Mouse (Mus musculus) ES-Bruce4 (cell line): Measurements from ENCODE around the gene Fto. TPM values are rescaled to one million over a fixed set of nuclear protein-coding genes. Genes with fewer than 3 reads are reported as not detected.

Source experiments
- H3K27ac ChIP-seq: 2 replicates; pipeline ENCODE4 v1.5.1; 2012; ENCODE audit warnings: low read length, inconsistent platforms; ENCODE audit not compliant: insufficient read depth
- H3K27me3 ChIP-seq: 2 replicates; pipeline ENCODE4 v1.6.1; 2012; ENCODE audit warnings: mild to moderate bottlenecking, low read length, inconsistent platforms; ENCODE audit not compliant: control insufficient read depth, poor library complexity, insufficient read depth, severe bottlenecking
- H3K36me3 ChIP-seq: 2 replicates; pipeline ENCODE4 v1.6.1; 2012; ENCODE audit warnings: inconsistent platforms, mild to moderate bottlenecking, low read length, moderate library complexity; ENCODE audit not compliant: control insufficient read depth, poor library complexity, insufficient read depth, severe bottlenecking
- H3K4me1 ChIP-seq: one replicate; pipeline ENCODE4 v1.8.1; 2011; ENCODE audit warnings: low read length; ENCODE audit not compliant: control insufficient read depth, insufficient read depth
- H3K4me3 ChIP-seq: 2 replicates; pipeline ENCODE4 v1.5.1; 2011; ENCODE audit warnings: low read depth, mild to moderate bottlenecking, low read length
- H3K9ac ChIP-seq: 2 replicates; pipeline ENCODE4 v1.6.1; 2012; ENCODE audit warnings: low read depth, mild to moderate bottlenecking, inconsistent platforms; ENCODE audit not compliant: poor library complexity, severe bottlenecking
- H3K9me3 ChIP-seq: replicated peaks from 2 replicates; pipeline ENCODE4 v1.6.1; 2012; ENCODE audit warnings: mild to moderate bottlenecking, low read length, inconsistent platforms; ENCODE audit not compliant: control insufficient read depth, poor library complexity, insufficient read depth, severe bottlenecking
- CTCF ChIP-seq: IDR thresholded peaks from one replicate; pipeline ENCODE4 v1.8.1; 2011; ENCODE audit warnings: low read depth, low read length
- EP300 ChIP-seq: IDR thresholded peaks from 2 replicates; pipeline ENCODE4 v1.6.1; 2011; ENCODE audit warnings: low read depth, low read length; ENCODE audit not compliant: insufficient read depth
- POLR2A ChIP-seq: IDR thresholded peaks from one replicate; pipeline ENCODE4 v1.8.1; 2011; ENCODE audit warnings: low read length; ENCODE audit not compliant: insufficient read depth
- polyA plus RNA-seq: library from polyadenylated mRNA; stranded (reverse); fragments of >200 nt; gene quantifications from 2 replicates; pipeline ENCODE4 v1.2.4, GENCODE M21; 2011; ENCODE audit warnings: low read depth; ENCODE audit not compliant: missing spikeins, insufficient read depth, insufficient read length

The Fto gene
- polyA plus RNA-seq, 1 experiment, result 61.2 TPM

DNA sequence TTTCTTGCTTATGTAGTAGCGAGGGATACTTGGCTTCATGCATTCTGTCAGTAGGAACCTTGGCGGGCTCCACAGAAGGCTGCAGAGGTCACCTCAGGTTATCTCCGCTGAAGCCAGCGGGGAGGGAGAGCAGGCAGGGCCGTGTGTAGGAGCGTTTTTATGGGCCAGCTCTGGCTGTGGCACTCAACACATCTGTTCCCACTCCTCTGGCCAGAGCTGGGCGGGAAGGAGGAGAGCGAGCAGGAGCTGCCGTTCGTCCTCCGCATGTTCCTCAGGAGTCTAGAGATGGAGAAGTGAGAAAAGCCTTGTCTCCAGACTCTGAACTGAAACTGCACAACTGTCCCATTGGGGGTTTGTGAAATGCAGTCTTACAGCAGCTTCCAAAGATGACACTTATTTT lies 63.5 kb downstream of the Fto start:
- Histone ChIP-seq H3K4me1 (peaks cover 2% of the 10 kb centered on the region), H3K27me3 (no peaks in the 10 kb centered on the region), H3K36me3 (no peaks in the 10 kb centered on the region), H3K27ac (no peak overlapping the region), H3K9me3 (no peaks in the 10 kb centered on the region), H3K9ac (no peak overlapping the region), H3K4me3 (no peak overlapping the region)
- TF ChIP-seq POLR2A, result no peak
- no peak for TF ChIP-seq EP300
- no peak for TF ChIP-seq CTCF

- H3K9me3 ChIP-seq, result no peaks in the 10 kb centered on the region
- no peak overlapping the region for H3K4me3 ChIP-seq
- TF ChIP-seq POLR2A (no peak), CTCF (no peak), EP300 (no peak)
- no peak overlapping the region for H3K27ac ChIP-seq
- H3K27me3 ChIP-seq, result no peaks in the 10 kb centered on the region
- peaks cover 2% of the 10 kb centered on the region for H3K4me1 ChIP-seq
- no peak overlapping the region for H3K9ac ChIP-seq
- H3K36me3 ChIP-seq, result no peaks in the 10 kb centered on the region
Observed at GRCm38 (mm10) chr8:91377275-91377674, 64.0 kb downstream of the Fto start.

GRCm38 (mm10) chr8:91378846-91379499 lies 65.6 kb downstream of the Fto start:
- no peak overlapping the region for H3K4me3 ChIP-seq
- H3K36me3 ChIP-seq, result no peaks in the 10 kb centered on the region
- no peak overlapping the region for H3K9ac ChIP-seq
- peaks cover 2% of the 10 kb centered on the region for H3K4me1 ChIP-seq
- no peak for TF ChIP-seq EP300
- TF ChIP-seq CTCF, result peak; percentile 76
- H3K9me3 ChIP-seq, result no peaks in the 10 kb centered on the region
- no peaks in the 10 kb centered on the region for H3K27me3 ChIP-seq
- no peak overlapping the region for H3K27ac ChIP-seq

DNA sequence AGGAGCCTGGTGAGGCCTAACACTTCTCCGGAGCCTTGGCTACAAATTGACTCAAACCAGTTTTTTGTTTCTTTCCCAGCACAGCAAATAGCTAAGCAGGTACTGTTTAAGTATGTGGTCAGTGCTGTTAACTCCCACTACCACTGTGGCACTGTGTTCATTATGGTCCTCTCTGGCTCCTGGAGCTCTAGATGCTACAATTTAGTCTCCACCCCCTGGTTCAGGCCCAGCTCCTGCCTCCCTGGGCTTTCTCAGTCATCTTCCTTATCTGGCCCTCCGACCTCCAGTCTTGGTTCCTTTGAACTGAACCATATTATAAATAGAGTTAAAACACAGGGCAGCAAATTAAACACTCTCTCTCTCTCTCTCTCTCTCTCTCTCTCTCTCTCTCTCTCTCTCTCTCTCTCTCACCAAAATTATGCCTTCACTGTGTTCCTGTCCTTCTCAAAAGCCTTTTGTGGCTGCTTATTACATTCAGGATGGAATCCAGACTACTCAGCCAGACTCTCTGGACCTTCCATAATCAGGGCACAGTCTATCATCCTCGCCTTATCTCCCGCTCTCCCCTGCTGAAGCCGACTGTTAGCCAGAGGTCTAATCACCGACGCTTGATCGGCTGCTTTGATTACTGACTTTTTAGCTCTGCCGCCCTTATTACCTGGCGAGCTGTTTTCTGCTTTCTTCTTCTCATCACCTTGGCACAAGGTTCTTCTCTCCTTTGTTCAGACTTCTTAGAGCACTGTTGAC lies 67.6 kb downstream of the Fto start:
- Histone ChIP-seq H3K27ac (no peak overlapping the region), H3K4me1 (peaks cover 2% of the 10 kb centered on the region), H3K27me3 (no peaks in the 10 kb centered on the region), H3K4me3 (no peak overlapping the region), H3K9me3 (no peaks in the 10 kb centered on the region), H3K9ac (no peak overlapping the region), H3K36me3 (no peaks in the 10 kb centered on the region)
- TF ChIP-seq CTCF (no peak), EP300 (no peak), POLR2A (no peak)

DNA sequence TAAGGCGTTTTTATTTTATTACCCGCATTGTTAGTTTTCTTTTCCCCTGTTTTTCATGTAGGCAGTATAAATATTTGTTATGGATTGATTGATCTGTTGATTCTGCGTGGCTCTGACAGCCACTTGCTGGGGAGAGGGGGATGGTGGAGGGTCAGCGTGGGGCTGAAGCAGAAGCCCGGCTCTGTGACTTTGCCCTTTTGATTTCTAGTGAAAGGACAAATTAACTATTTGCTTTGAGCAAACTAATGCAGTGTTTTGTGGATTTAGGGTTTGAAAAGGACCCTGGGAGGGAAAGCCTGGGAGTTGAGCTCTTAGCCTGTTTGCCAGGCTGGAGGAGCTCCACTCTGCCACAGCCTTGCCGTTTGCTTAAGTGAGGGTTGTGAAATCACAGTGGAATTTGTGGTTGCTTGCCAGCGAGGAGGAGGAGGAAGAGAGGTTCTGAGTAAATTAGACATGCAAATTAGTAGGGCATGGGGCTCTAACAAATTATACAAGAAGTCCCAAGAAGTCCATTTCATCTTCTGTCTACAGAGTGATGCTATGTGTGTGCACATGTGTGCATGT lies 68.3 kb downstream of the Fto start:
- Histone ChIP-seq H3K27me3 (no peaks in the 10 kb centered on the region), H3K9ac (no peak overlapping the region), H3K4me3 (no peak overlapping the region), H3K9me3 (no peaks in the 10 kb centered on the region), H3K36me3 (no peaks in the 10 kb centered on the region), H3K4me1 (peaks cover 2% of the 10 kb centered on the region), H3K27ac (no peak overlapping the region)
- TF ChIP-seq CTCF (no peak), EP300 (no peak), POLR2A (no peak)

DNA sequence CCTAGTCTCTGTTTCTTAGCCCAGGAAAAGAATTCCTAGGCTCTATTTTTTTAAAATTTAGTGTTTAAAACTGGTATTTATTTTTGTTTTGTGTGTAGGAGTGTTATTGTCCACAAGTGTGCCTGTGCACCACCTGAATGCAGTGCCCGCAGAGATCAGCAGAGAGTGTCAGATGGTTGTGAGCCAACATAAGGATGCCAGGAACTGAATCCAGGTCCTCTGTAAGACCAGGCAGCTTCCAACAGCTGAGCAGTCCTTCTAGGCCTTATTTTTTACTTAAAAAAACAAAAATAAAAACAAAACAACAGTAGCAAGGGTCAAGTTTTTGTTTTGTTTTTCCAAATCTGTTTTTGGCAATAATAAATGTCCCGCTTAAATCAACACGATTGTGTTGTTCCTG lies 69.9 kb downstream of the Fto start:
- Histone ChIP-seq H3K9me3 (no peaks in the 10 kb centered on the region), H3K36me3 (no peaks in the 10 kb centered on the region), H3K4me1 (no peaks in the 10 kb centered on the region), H3K27ac (no peak overlapping the region), H3K27me3 (no peaks in the 10 kb centered on the region), H3K4me3 (no peak overlapping the region), H3K9ac (no peak overlapping the region; the same call in 1 of the 2 replicates)
- TF ChIP-seq EP300, result no peak
- TF ChIP-seq CTCF, result no peak
- no peak for TF ChIP-seq POLR2A
